Mouse (Mus musculus) monocyte, adult 2 months (primary cell): ENCODE results near the gene Atrn.

Source experiments
- DNase-seq, 2 experiments: peaks; one replicate each; pipeline ENCODE4 v3.0.0; 2022; ENCODE audit warnings: low spot score in 2 of 2, low read depth in 1 of 2

Atrn gene

GRCm38 (mm10) chr2:131038675-131039074, 132.4 kb downstream of the Atrn start:
- DNase-seq = no peak

DNA sequence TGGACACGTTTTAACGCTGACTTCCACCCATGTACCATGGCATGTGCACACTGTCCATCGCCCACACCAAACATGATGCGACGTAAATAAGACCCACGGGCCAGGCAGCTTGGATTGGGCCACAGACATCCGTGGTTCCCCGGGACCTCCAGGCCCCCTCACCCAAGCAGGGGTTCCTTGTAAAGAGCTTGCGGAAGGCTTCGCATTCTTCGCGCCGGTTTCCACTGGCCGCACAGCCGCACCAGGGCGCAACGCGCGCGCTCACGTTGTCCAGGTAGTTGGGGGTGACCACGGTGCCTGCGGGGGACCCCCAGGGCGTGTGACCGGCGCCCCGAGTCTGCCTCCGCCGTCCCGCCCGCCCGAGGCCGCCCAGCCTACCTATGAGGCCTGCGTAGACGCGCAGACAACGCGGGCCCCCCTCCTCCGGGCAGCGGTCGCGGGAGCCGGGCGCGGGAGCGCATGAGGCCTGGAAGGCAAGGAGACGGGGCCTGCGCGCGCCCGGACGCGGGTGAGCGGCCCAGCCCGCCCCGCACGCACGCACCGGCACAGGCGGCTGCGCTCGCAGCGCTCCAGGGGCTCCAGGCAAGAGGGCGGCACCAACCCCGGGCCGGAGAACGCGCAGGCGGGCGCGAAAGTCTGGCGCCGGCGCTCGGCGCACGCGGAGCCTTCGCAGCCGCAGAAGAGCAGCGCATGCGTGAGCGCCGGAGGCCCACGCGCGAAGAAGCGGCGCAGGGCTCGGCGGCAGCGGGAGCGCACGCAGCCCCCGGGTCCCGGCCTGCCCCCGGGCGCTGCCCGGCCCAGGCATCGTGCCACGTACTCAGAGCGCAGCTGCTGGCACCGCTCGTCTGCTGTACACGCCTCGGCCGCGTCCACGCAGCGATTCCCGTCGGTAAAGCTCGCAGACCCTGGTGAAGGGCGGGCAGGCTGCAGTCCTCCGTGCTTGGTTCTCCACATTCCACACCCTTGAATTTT, 134.8 kb downstream of the Atrn start:
- no peak for DNase-seq

DNA sequence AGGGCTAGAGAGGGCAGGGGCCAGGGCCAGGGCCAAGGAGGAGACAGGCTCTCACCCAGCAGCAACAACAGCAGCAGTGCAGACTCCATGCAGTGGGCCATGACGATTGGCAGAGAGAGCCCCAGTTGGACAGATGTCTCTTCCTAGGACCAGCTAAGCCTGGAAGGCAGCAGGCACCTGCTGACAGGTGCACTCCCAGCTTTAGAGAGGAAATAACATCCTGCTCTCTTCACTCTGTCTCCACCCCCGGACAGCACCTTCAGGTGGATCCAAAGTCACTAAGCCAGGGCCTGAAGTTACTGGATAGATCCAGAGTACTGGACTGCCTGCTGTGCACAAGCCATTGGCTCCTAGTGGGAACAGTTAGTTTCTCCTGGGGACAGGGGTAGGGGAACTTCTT, 136.7 kb downstream of the Atrn start, which contains the start of gene Gfra4:
Gfra4 (minus strand) TSS at position 101 of the 400 bp plus-strand sequence.
- DNase-seq = no peak

DNA sequence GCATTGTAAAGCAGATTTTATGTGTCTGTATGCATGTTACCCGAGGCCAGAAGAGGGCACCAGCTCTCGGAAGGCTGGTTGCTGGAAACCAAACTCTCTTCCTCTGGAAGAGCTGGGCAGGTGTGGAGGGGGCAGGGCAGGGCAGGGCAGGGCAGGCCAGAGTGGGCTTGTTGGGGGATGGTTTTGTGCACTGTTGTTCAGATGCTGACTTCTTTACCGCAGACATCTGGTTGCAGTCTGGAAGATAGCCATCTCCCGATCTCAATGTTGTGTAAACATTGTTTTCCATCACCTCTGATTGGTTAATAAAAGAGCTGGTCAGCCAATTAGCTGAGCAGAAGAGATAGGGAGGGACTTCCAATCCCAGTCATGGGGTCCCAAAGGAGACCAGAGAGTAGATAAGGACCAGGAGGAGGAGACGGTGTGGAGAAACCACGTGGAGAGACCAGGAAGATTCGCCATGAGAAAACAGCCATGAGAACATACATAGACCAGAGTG, 138.1 kb downstream of the Atrn start:
- no peak for DNase-seq

DNA sequence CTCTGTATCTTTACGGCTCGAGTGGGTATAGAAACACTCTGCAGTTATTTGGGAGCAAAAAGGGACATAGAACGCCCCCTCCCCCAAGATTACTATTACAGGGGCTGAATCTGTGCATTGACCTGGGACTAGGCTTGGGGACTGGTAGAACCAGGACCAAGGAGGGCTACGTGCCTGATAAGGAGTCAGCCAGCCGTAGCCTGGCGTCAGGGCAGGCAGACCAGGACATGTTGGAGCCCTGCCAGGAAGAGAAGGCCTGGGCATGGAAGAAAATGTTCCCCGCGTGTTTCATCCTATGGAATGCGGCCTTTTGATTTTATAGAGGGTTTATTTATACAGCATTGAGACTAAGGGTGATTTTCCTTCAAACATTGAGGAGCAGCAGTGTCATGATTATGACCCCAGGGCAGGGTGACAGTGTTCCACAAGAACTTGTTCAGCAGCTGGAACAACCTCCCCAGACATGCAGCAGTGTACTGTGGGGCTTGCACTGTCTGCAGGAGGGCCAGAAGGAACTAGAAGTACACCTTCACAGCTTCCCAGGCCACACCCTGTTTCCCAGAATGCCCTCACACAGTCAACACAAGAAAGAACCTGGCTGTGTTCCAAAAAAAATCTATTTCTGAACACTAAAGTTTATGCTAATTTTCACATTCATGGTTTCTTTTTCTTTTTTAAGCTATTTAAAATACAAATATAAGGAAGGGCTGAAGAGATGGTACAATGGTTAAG, 138.9 kb downstream of the Atrn start:
- no peak for DNase-seq

- DNase-seq = no peak
Measured at GRCm38 (mm10) chr2:131046025-131046424, 139.7 kb downstream of the Atrn start.

- DNase-seq = no peak
Measured at GRCm38 (mm10) chr2:131052043-131052442, 145.7 kb downstream of the Atrn start.

- no peak for DNase-seq
Measured at GRCm38 (mm10) chr2:131052862-131053418, 146.6 kb downstream of the Atrn start.

DNA sequence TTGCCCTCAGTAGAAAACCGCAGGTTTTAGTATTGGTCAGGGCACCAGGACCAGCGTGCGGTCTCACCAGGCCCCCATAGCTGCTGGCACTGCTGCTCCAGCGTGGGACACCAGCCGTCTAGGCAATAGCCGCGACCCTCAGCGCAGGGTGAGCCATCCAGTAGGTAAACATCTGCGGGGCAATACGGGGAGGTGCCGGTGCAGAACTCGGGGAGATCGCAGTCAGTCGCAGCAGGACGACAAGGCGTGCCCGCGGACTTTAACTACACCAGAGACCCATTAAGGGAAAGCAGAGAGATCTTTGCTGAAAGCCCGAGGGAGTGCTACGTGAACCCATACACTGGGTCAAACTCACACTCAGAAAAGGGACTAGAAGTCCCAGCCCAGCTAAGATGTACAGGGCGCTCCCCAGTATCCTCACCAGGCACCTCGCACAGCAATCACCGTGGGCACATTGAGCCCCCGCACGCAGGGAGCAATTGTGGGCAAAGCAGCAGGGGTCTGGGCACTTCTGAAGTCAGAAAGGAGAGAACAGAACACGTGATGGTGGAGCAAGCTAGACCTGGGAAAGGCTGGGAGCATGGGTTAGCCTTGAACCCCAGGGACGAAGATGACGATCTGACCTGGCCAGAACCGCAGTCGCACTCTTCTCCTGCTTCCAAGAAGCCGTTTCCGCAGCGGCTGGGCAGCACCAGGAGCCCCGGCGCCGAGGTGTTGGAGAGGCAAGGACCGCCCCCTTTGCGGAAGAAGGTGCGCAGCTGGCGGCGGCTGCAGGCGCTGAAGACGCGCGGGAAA, 147.8 kb downstream of the Atrn start:
- DNase-seq = no peak

GRCm38 (mm10) chr2:131054646-131055264, 148.5 kb downstream of the Atrn start:
- no peak for DNase-seq

DNA sequence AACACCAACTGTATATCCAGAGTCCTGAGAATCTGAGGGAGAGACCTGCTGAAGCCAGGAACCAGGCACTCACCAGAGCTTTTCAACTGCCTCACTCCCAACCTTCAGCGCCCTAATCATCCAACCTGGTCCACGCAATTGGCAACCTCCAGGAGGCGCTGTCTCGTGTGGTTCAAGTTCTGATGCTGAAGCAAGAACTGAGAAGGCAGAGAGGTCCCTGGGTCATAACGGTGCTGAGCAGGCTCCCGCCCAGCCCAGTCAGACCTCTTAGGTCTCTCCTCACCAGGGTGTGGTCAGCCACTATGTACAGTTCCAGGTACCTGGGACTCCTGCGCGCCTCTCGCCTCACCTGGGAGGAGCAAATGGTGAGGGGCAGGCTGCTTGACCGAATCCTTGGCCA, 149.3 kb downstream of the Atrn start:
- DNase-seq = peak; percentile 40 to 62

- DNase-seq = no peak
Measured at GRCm38 (mm10) chr2:131056191-131056590, 149.9 kb downstream of the Atrn start.

- DNase-seq = no peak
Measured at GRCm38 (mm10) chr2:131058672-131059071, 152.4 kb downstream of the Atrn start.

GRCm38 (mm10) chr2:131059377-131059776, 153.1 kb downstream of the Atrn start:
- DNase-seq = no peak

GRCm38 (mm10) chr2:131059781-131060540, 153.7 kb downstream of the Atrn start:
- DNase-seq = no peak

- DNase-seq = no peak
Measured at GRCm38 (mm10) chr2:131060784-131061183, 154.5 kb downstream of the Atrn start.

GRCm38 (mm10) chr2:131061607-131062006, 155.3 kb downstream of the Atrn start:
- no peak for DNase-seq

- DNase-seq = no peak
Measured at GRCm38 (mm10) chr2:131063404-131063864, 157.1 kb downstream of the Atrn start, which contains the start of gene Adam33. Gene Adam33, minus strand, starts transcription at chr2:131063814.

DNA sequence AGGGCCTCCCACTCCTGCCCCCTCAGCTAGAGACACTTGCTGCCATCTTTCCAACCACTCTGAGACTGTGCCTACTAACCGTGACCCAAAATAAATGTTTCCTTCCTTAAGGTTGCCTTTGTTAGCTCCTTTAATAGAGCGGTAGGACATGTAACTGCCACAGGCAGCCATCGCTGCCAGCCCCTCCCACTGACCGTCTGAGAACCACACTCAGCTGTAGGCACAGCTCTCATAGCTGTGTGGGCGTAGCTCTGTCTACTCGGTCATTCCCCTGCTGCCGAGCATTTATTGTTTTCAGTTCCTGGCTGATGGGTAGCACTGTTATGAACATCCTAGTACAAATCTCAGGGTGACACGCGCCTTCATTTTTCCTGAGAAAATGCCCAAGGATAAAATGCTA, 160.0 kb downstream of the Atrn start:
- DNase-seq = no peak
